Mouse (Mus musculus): ENCODE measurements around the gene Slamf9. TPM values are rescaled to one million over a fixed set of nuclear protein-coding genes. Genes with fewer than 3 reads are reported as not detected.
A peak's percentile ranks its signal among the peaks of the same experiment; 100 is the strongest.

Slamf9 gene
- total and polyA plus RNA-seq, 3 experiments, result 28.3 to 32.6 (median 30.9) TPM

DNA sequence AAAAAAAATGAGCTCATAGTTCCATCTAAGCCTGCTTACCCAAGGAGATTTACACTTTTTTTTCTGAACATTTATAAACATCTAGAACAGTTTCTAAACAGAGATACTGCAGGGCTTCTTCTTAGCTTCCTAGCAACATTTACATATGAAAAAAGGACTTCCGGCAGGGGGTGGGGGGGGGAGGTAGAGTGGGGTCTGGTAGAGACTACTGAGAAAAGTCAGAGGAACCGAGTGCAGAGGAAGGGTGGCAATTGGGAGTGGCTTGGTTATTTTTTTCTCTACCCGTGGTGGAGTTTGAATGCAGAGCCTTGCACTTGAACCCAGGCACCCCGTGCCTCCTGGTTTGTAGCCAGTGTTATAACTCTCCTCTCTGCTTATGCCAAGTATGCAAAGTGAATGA, 19.7 kb upstream of the Slamf9 start:
- Histone ChIP-seq H3K27ac (ENCODE audit: insufficient read depth, low read depth) (peak overlapping the region; percentile 83), H3K9me3 (replicated peaks; ENCODE audit: low read length) (no peaks in the 10 kb centered on the region), H3K4me3 (replicated peaks in 1 of 3; ENCODE audit: low read depth in 2 of 3, low read length in 2 of 3, poor library complexity in 1 of 3) (peak overlapping the region in 2 of 3 experiments; percentile 24 to 41), H3K27me3 (replicated peaks) (no peaks in the 10 kb centered on the region), H3K36me3 (replicated peaks in 1 of 2; ENCODE audit: control insufficient read depth in 1 of 2, insufficient read depth in 1 of 2, low read length in 1 of 2) (no peaks in the 10 kb centered on the region), H3K4me2 (ENCODE audit: insufficient read depth, low read depth, poor library complexity, severe bottlenecking) (peak overlapping the region; percentile 80), H3K79me2 (replicated peaks; ENCODE audit: control insufficient read depth, extremely low read depth, insufficient read depth, poor library complexity, severe bottlenecking) (no peaks in the 10 kb centered on the region), H3K4me1 (ENCODE audit: control insufficient read depth in 1 of 2, insufficient read depth in 2 of 2) (peaks cover 4 to 32% of the 10 kb centered on the region in 2 experiments; a peak in 3 of 4 replicates), H3K9ac (ENCODE audit: insufficient read depth, low read depth) (peak overlapping the region; percentile 67)
- TF ChIP-seq TBP (conservative IDR thresholded peaks at IDR 0.05; ENCODE audit: low read depth, low read length) (0 out of 2 replicates have a peak, but pooled peaks have one; percentile 43), ETS1 (conservative IDR thresholded peaks at IDR 0.05; ENCODE audit: low read depth, low read length) (0 out of 2 replicates have a peak, but pooled peaks have one; percentile 36), MYC (IDR thresholded peaks at IDR 0.05; ENCODE audit: low read depth, low read length) (no peak), MAZ (IDR thresholded peaks at IDR 0.05; ENCODE audit: low read depth, low read length) (peak; percentile 88), EP300 (IDR thresholded peaks at IDR 0.05; ENCODE audit: low read length) (no peak), ZNF384 (IDR thresholded peaks at IDR 0.05; ENCODE audit: low read depth, low read length) (peak; percentile 83), IRF4 (IDR thresholded peaks at IDR 0.05; ENCODE audit: low read depth, low read length) (peak; percentile 35; the same call in 1 of the 2 replicates), ELF1 (IDR thresholded peaks at IDR 0.05; ENCODE audit: low read depth, low read length) (peak; percentile 42; the same call in 1 of the 2 replicates)
- DNase-seq (ENCODE audit: extremely low read depth), result peak; percentile 73
- in situ Hi-C loops (cut with MboI; ENCODE audit: low pct_ligation_motif_present, low pct_unique_long_range_greater_than_20kb, low sequenced_read_pairs) (no loop called here), dilution Hi-C loops (cut with MboI; ENCODE audit: extremely low pct_ligation_motif_present, extremely low pct_unique_long_range_greater_than_20kb, low sequenced_read_pairs) (no loop called here)

- Histone ChIP-seq H3K4me3 (replicated peaks in 1 of 3; ENCODE audit: low read depth in 2 of 3, low read length in 2 of 3, poor library complexity in 1 of 3) (peak overlapping the region in 2 of 3 experiments; percentile 24 to 41), H3K79me2 (replicated peaks; ENCODE audit: control insufficient read depth, extremely low read depth, insufficient read depth, poor library complexity, severe bottlenecking) (no peaks in the 10 kb centered on the region), H3K27me3 (replicated peaks) (no peaks in the 10 kb centered on the region), H3K9ac (ENCODE audit: insufficient read depth, low read depth) (peak overlapping the region; percentile 67), H3K4me2 (ENCODE audit: insufficient read depth, low read depth, poor library complexity, severe bottlenecking) (peak overlapping the region; percentile 80; the same call in 1 of the 2 replicates), H3K4me1 (ENCODE audit: control insufficient read depth in 1 of 2, insufficient read depth in 2 of 2) (peaks cover 4 to 26% of the 10 kb centered on the region in 2 experiments; a peak in 3 of 4 replicates), H3K36me3 (replicated peaks in 1 of 2; ENCODE audit: control insufficient read depth in 1 of 2, insufficient read depth in 1 of 2, low read length in 1 of 2) (no peaks in the 10 kb centered on the region), H3K27ac (ENCODE audit: insufficient read depth, low read depth) (peak overlapping the region; percentile 83), H3K9me3 (replicated peaks; ENCODE audit: low read length) (no peaks in the 10 kb centered on the region)
- in situ Hi-C loops (cut with MboI; ENCODE audit: low pct_ligation_motif_present, low pct_unique_long_range_greater_than_20kb, low sequenced_read_pairs), result no loop called here
- dilution Hi-C loops (cut with MboI; ENCODE audit: extremely low pct_ligation_motif_present, extremely low pct_unique_long_range_greater_than_20kb, low sequenced_read_pairs), result no loop called here
- peak; percentile 62 for DNase-seq (ENCODE audit: extremely low read depth)
- TF ChIP-seq USF2 (conservative IDR thresholded peaks at IDR 0.05; ENCODE audit: low read depth, low read length) (no peak), MAX (IDR thresholded peaks at IDR 0.05; ENCODE audit: low read length) (no peak; the same call in 1 of the 2 replicates), IRF4 (IDR thresholded peaks at IDR 0.05; ENCODE audit: low read depth, low read length) (peak; percentile 73), RAD21 (IDR thresholded peaks at IDR 0.05; ENCODE audit: low read depth, low read length) (no peak), UBTF (IDR thresholded peaks at IDR 0.05; ENCODE audit: low read depth, low read length) (no peak), ETS1 (conservative IDR thresholded peaks at IDR 0.05; ENCODE audit: low read depth, low read length) (no peak; the same call in 1 of the 2 replicates), JUN (IDR thresholded peaks at IDR 0.05; ENCODE audit: insufficient read depth, low read depth, low read length) (no peak), POLR2AphosphoS2 (IDR thresholded peaks at IDR 0.05; ENCODE audit: low read depth, low read length) (no peak), POLR2A (IDR thresholded peaks at IDR 0.05; ENCODE audit: low read depth, low read length) (peak; percentile 7; the same call in 1 of the 2 replicates), RCOR1 (conservative IDR thresholded peaks at IDR 0.05; ENCODE audit: low read depth, low read length) (0 out of 2 replicates have a peak, but pooled peaks have one; percentile 55), NRF1 (IDR thresholded peaks at IDR 0.05; ENCODE audit: low read depth, low read length) (no peak), TBP (conservative IDR thresholded peaks at IDR 0.05; ENCODE audit: low read depth, low read length) (no peak), PAX5 (IDR thresholded peaks at IDR 0.05; ENCODE audit: low read length) (no peak), EP300 (IDR thresholded peaks at IDR 0.05; ENCODE audit: low read length) (no peak; the same call in 1 of the 2 replicates), TCF12 (IDR thresholded peaks at IDR 0.05; ENCODE audit: low read depth, low read length) (peak; percentile 58), MXI1 (IDR thresholded peaks at IDR 0.05; ENCODE audit: low read depth, low read length) (no peak), BHLHE40 (IDR thresholded peaks at IDR 0.05; ENCODE audit: low read depth, low read length) (peak; percentile 35), CHD1 (IDR thresholded peaks at IDR 0.05; ENCODE audit: low read depth, low read length) (no peak), JUND (conservative IDR thresholded peaks at IDR 0.05; ENCODE audit: low read depth, low read length) (no peak), SIN3A (IDR thresholded peaks at IDR 0.05; ENCODE audit: low read length) (no peak; the same call in 1 of the 2 replicates)
These were observed 19.0 kb upstream of the Slamf9 start for GRCm38 (mm10) chr1:172456001-172456677.
